Mouse (Mus musculus) heart, adult 18-20 months (tissue): Measurements from ENCODE around the gene Tmem30b. TPM values are rescaled to one million over a fixed set of nuclear protein-coding genes. Genes with fewer than 3 reads are reported as not detected.

ENCODE experiments used
- DNase-seq, 2 experiments: peaks; one replicate each; pipeline ENCODE4 v3.0.0; 2021 to 2022; ENCODE audit warnings: mixed read lengths in 1 of 2
- total RNA-seq, 2 experiments: library from RNA; stranded (reverse); gene quantifications; 2 replicates each; pipeline ENCODE4 v1.2.3; 2021

The Tmem30b gene
- total RNA-seq, 2 experiments from 2014 or later, result 0.32 to 0.41 TPM

- DNase-seq, result peak; percentile 78 to 92
These were observed 29.0 kb downstream of the Tmem30b start for GRCm38 (mm10) chr12:73517022-73517709.

DNA sequence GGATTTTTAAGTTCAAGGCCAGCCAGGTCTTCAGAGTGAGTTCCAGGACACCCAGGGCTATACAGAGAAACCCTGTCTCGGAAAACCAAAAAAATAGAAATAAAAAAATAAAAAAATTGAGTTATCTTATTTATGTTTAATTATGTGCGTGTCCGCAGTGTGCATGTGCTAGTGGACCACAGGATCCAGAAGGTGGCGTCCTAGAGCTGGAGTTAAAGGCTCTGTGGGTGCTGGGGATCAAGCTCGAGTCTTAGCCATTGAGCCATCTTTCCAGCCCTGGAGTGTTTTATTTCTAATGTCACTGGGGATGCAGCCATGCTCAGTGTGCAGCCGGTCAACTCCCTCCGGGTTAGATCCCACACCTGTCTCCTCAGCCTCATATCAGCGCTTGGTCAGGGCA is 29.7 kb downstream of the Tmem30b start:
- DNase-seq, result no peak

- DNase-seq, result no peak
These were observed 31.5 kb downstream of the Tmem30b start for GRCm38 (mm10) chr12:73514722-73515121.

- no peak for DNase-seq
These were observed 32.2 kb downstream of the Tmem30b start for GRCm38 (mm10) chr12:73513958-73514357.

GRCm38 (mm10) chr12:73511467-73512047 is 34.6 kb downstream of the Tmem30b start:
- DNase-seq, result no peak

DNA sequence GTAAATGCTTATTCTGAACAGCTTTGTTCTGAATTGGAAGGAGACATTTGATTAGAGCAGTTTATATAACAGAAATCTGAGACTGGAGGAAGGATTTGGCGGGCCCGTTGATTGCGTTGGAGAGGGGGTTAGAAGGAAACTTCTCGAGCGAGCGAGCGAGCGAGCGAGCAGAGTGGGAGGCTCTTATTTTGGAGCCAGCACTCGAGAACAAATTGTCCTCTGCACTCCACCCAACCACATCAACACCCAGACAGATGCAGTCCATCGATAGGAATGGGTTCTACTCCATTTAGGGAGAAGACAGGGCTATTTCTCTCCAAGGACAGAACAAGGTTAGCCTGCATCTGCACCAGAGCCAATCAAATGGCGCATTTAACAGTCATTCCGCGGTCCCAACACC is 39.1 kb downstream of the Tmem30b start:
- peak; percentile 31 to 68 for DNase-seq

- DNase-seq, result no peak
These were observed 39.5 kb downstream of the Tmem30b start for GRCm38 (mm10) chr12:73506648-73507047.

DNA sequence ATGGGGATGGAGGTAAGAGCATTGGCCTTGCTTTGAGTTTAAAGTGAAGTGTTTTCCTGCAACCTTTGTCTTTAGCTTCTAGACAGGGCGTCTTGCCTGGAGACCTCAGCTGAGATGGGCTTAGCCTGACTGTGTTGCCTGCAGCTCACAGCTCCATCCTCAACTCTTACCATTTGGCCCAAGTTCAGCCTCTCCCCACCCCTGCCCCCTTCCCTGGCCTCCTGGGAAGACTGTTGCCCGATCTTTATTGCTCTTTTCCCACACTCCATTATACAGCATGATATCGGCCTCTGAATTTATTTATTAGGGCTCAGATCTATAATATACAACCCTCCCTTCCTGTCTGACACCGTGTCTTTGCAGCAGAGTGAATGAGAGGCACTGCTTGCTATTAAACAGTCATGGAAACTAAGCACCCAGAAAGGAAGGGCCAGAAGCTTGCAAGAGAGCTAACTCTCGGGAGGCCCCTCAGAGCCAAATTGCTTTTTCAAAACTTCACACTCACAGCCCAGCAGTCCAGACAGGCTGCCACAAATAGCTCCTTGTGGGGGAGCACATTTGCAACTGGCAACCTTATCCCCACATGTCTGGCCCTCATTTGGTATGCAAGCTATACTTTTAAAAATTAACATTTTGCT is 45.4 kb downstream of the Tmem30b start:
- DNase-seq, result no peak

GRCm38 (mm10) chr12:73495172-73495571 is 51.0 kb downstream of the Tmem30b start:
- no peak for DNase-seq

DNA sequence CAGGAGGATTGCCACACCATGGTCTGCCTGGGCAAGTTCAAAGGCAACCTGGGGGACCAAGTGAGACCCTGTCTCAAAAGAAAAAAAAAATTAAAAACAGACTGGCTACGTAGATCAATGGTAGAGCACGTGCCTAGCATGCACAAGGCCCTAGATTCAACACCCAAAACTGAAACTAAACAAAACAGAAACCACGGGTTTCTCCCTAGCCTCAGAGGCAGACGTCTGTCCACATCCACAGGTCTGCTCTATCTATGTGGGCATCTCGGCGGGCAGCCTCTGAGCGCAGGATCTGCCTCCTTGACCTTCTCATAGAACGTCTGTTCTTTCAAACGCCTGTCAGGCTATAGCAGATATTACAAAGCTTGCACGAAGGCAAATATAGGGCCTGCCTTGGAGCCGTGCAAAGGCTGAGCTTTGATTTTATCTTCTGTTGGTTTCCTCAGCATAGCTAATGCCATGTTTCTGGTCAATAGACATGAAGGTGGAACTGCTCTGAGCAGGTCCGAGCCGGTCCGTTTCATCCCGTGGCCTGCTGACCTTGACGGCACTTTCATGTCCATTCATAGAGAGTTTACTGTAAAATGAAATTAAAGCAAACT is 52.2 kb downstream of the Tmem30b start:
- no peak for DNase-seq

Other genes with a start within 250 kb of the Tmem30b start
- gene Prkch, start 38.4 kb upstream of the Tmem30b start, total RNA-seq, result 10 to 100 TPM; 17.2 to 18.6 TPM